Mouse (Mus musculus) adrenal gland, adult 18-20 months (tissue): ENCODE measurements around the gene Cryl1. TPM values are rescaled to one million over a fixed set of nuclear protein-coding genes. Genes with fewer than 3 reads are reported as not detected.

ENCODE experiments used
- DNase-seq, 2 experiments: peaks; one replicate each; pipeline ENCODE4 v3.0.0; 2021 to 2022; ENCODE audit warnings: low spot score in 2 of 2
- total RNA-seq, 2 experiments: library from RNA; stranded (reverse); gene quantifications; 1 replicate in 1 of 2; 2 replicates in 1 of 2; pipeline ENCODE4 v1.2.3; 2021

Gene Cryl1
- total RNA-seq, 2 experiments from 2014 or later = 13.0 to 13.5 TPM

- no peak for DNase-seq
Observed at GRCm38 (mm10) chr14:57326771-57327170, 71.6 kb downstream of the Cryl1 start.

DNA sequence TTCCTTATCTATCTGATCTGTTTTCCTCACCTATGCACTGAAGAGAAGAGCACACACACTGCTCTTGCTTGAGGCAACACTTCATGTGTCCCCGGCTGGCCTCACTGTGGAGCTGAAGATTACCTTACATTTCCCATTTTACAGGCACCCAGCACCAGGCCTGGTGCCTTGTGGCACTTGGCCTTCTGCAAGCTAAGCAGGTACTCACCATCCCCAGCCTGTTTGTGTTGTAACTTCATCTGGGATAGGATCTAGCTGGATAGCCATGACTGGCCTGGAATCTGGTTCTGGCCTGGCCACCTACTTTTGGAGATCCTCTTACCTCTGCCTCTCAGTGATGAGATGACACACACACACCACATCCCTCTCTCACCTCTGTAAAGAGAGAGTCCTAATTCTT lies 79.5 kb downstream of the Cryl1 start:
- DNase-seq = no peak

GRCm38 (mm10) chr14:57316662-57317600 lies 81.4 kb downstream of the Cryl1 start:
- DNase-seq = no peak

- DNase-seq = no peak
Observed at GRCm38 (mm10) chr14:57315976-57316375, 82.4 kb downstream of the Cryl1 start.

DNA sequence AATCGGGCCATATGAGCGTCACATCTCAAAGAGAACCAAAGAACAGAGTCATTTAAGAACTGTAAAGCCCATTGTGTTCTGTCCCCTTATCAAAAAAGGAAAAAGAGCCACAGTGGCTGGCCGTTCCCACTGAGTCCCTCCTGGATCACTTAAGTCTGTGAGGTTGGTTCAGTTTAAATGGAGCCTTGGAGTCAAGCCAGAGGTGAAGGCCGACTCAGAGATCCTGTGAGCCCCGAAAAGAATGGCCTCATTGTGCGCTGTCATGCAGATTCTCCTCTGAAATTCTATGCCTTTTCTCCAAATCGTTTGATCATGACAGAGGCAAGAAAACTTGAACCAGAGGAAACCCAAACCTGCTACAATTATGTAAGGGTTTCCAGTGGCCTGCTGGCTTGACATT lies 82.8 kb downstream of the Cryl1 start:
- no peak for DNase-seq

- no peak for DNase-seq
Observed at GRCm38 (mm10) chr14:57301600-57302230, 96.6 kb downstream of the Cryl1 start.

- DNase-seq = no peak
Observed at GRCm38 (mm10) chr14:57300530-57300929, 97.8 kb downstream of the Cryl1 start.

- DNase-seq = no peak
Observed at GRCm38 (mm10) chr14:57297672-57298071, 100.7 kb downstream of the Cryl1 start.

GRCm38 (mm10) chr14:57291399-57291942 lies 106.9 kb downstream of the Cryl1 start:
- DNase-seq = no peak

DNA sequence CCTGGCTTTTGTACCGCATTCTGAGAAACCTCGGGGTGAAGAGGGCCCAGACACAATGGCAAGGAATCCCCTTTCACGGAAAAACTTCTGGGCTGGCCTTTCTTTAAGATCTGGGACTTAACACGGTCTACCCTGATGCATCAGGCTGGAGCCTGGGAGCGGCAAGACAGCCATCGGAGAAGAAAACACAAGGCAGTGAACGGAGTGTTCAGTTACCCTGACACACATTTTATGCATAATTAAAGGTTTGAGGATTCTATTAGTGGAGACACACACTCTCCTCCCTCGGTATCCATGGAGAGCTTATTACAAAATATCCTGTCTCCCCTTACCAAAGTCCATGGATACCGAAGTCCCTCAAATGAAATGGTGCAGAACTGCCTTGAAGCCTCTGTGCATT lies 109.2 kb downstream of the Cryl1 start:
- DNase-seq = no peak

- DNase-seq = no peak
Observed at GRCm38 (mm10) chr14:57283816-57284215, 114.5 kb downstream of the Cryl1 start.

- no peak for DNase-seq
Observed at GRCm38 (mm10) chr14:57282591-57282990, 115.7 kb downstream of the Cryl1 start.

DNA sequence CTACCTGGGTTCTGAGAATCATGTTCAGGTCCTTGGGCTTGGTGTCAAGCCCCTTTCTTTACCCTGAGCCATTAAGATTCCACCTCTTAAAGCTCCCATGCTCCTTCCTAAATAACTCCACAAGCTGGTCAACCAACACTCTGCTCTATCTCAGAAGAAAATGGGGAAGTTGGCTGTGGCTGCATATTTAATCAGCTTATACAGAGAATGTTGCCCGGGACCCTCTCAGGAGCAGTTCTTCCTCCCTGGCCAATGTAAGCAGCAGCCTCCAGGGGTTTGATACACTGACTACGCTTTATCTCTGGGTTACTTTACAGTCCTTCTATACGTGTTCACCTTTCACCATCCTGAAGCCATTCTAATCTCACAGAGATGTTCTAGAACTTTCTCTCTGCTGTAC lies 117.5 kb downstream of the Cryl1 start:
- no peak for DNase-seq

GRCm38 (mm10) chr14:57276481-57277012 lies 121.8 kb downstream of the Cryl1 start:
- no peak for DNase-seq

- no peak for DNase-seq
Observed at GRCm38 (mm10) chr14:57272341-57272740, 126.0 kb downstream of the Cryl1 start.

DNA sequence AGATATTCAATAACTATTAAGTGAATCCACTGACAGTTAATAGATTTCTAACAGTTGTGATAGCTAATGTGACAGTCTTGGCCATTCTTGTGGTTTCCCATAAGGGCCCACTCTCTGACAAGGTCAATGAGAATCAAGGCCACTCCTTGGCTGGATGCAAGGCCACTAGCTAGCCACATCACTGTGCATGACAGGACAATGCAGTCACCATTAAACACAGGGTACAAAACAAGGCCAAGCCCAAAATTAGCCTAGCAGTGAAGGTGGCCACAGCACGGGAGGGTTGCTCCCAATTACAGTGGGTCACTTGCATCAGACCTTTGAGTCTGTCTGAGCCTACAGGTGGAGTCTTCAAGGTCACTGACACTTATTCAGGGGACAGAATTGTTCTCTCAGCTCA lies 126.5 kb downstream of the Cryl1 start:
- DNase-seq = peak in 1 of 2 experiments; percentile 42

GRCm38 (mm10) chr14:57268900-57269299 lies 129.4 kb downstream of the Cryl1 start:
- no peak for DNase-seq

- DNase-seq = no peak
Observed at GRCm38 (mm10) chr14:57268344-57268743, 130.0 kb downstream of the Cryl1 start.

DNA sequence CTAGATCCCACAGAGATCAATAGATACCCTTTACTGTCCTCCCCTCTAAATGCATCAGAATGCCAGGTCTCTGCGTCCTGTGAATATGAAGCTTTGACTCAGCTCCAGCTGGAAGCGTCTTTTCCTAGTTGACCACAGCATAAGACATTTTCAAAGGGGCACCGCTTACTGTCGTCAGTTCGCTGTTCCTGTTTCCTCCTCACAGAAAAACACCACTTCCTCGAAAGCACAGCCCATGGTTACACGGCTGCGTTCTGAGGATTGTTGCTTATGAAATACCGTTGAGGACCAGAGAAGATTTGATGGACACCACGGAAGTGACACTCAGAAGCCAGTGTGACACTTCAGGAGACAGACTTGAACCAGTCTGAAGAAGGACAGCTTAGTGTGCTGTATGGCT lies 134.4 kb downstream of the Cryl1 start:
- DNase-seq = no peak

GRCm38 (mm10) chr14:57259341-57259740 lies 139.0 kb downstream of the Cryl1 start:
- DNase-seq = no peak

- no peak for DNase-seq
Observed at GRCm38 (mm10) chr14:57248661-57249060, 149.7 kb downstream of the Cryl1 start.

DNA sequence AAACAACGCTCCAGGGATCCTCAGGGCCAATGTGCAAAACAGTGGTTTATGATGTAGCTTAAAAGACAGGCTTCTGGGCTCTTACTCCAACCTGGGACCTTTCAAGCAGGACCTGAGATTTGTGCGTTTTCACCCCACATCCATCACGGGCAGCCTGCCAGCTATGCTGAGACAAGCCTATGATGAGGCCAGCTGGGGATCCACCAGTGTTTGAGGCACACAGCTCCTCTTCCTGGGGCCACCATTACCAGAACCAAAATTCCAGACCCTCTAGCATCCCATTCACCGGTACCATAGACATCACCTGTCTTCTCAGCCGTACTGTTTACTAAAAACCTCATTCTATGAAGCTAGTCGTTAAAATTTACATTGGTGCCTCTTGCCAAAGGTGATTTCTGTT lies 151.8 kb downstream of the Cryl1 start:
- no peak for DNase-seq
